Mouse (Mus musculus): ENCODE data around the gene Aldh3b3. TPM values are rescaled to one million over a fixed set of nuclear protein-coding genes. Genes with fewer than 3 reads are reported as not detected.

The Aldh3b3 gene
- polyA plus RNA-seq, 1 experiment from 2014 or later: not detected

DNA sequence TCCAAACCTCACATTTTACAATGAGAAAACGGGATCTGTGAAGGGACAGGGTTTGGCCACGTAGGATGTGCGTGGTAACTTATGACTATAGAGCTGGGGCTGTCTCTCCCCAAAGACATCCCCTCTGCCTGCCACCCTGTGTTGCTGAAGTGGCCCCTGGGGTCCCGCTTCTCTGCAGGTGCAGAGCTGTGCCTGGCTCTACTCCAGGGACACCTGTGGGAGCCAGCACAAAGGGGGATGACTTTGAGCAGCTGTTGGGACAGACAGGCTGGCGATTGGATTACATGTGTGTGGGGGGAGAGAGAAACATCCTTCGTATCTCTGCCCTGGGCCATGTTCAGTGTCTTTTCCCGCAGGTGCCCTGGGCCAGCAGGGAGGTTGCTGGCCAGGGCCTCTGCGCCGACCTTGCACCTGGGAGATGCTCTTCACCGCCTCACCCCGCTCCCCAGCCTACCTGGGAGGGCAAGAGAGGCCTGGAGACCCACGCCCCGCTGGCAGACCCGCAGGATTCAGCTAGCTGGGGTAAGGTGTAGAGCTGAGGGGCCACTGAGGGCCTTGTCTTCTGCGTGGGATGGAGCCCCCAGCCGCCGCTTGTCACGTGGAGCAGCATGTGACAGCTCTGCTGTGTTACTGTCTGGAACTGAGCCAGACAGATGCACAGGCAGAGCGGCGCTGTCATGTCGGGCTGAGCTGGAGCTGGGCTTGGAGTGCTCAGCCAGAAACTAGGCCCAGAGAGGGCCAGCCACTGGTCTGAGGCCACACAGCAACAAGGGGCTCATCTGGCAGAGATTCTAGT is 28.0 kb upstream of the Aldh3b3 start:
- peaks cover 15% of the 10 kb centered on the region for H3K4me1 ChIP-seq (replicated peaks; ENCODE audit: control insufficient read depth, insufficient read depth, low read length)
- no peak overlapping the region for H3K9ac ChIP-seq (ENCODE audit: low read length)
- no peaks in the 10 kb centered on the region for H3K36me3 ChIP-seq (ENCODE audit: control insufficient read depth, insufficient read depth, low read length)
- no peak for DNase-seq (ENCODE audit: low spot score)
- WGBS: 72% methylated on average over 21 of the region's 21 CpGs
- H3K27ac ChIP-seq (ENCODE audit: low read depth): no peak overlapping the region
- no peaks in the 10 kb centered on the region for H3K9me3 ChIP-seq (ENCODE audit: control insufficient read depth, low read length)
- no peak overlapping the region for H3K4me2 ChIP-seq (ENCODE audit: low read length)
- no peak overlapping the region for H3K4me3 ChIP-seq (ENCODE audit: low read depth, low read length)
- no peaks in the 10 kb centered on the region for H3K27me3 ChIP-seq (replicated peaks; ENCODE audit: control insufficient read depth, insufficient read depth, low read length)
- no peak for ATAC-seq (replicated peaks; ENCODE audit: low FRiP score, low TSS enrichment, low read depth)

- 89% methylated on average over 9 of the region's 9 CpGs for WGBS
- no peak for DNase-seq (ENCODE audit: low spot score)
- H3K4me2 ChIP-seq (ENCODE audit: low read length): no peak overlapping the region
- ATAC-seq (replicated peaks; ENCODE audit: low FRiP score, low TSS enrichment, low read depth): no peak
- H3K27ac ChIP-seq (ENCODE audit: low read depth): no peak overlapping the region
- H3K36me3 ChIP-seq (ENCODE audit: control insufficient read depth, insufficient read depth, low read length): no peaks in the 10 kb centered on the region
- H3K9me3 ChIP-seq (ENCODE audit: control insufficient read depth, low read length): no peaks in the 10 kb centered on the region
- no peak overlapping the region for H3K4me3 ChIP-seq (ENCODE audit: low read depth, low read length)
- H3K27me3 ChIP-seq (replicated peaks; ENCODE audit: control insufficient read depth, insufficient read depth, low read length): no peaks in the 10 kb centered on the region
- peaks cover 23% of the 10 kb centered on the region for H3K4me1 ChIP-seq (replicated peaks; ENCODE audit: control insufficient read depth, insufficient read depth, low read length)
- no peak overlapping the region for H3K9ac ChIP-seq (ENCODE audit: low read length)
Measured at GRCm38 (mm10) chr19:3931716-3932115, 26.7 kb upstream of the Aldh3b3 start.

- WGBS: 6% methylated on average over 42 of the region's 42 CpGs
- H3K4me2 ChIP-seq (ENCODE audit: low read length): peak within 1 kb of the TSS; percentile 95
- H3K27me3 ChIP-seq (replicated peaks; ENCODE audit: control insufficient read depth, insufficient read depth, low read length): no peaks in the 10 kb centered on the region
- no peaks in the 10 kb centered on the region for H3K9me3 ChIP-seq (ENCODE audit: control insufficient read depth, low read length)
- no peak within 1 kb of the TSS for H3K27ac ChIP-seq (ENCODE audit: low read depth)
- H3K4me3 ChIP-seq (ENCODE audit: low read depth, low read length): peak within 1 kb of the TSS; percentile 51
- H3K9ac ChIP-seq (ENCODE audit: low read length): peak within 1 kb of the TSS; percentile 52
- no peaks in the 10 kb centered on the region for H3K36me3 ChIP-seq (ENCODE audit: control insufficient read depth, insufficient read depth, low read length)
- ATAC-seq (replicated peaks; ENCODE audit: low FRiP score, low TSS enrichment, low read depth) (peak; percentile 89), DNase-seq (ENCODE audit: low spot score) (peak; percentile 81)
- peaks cover 13% of the 10 kb centered on the region for H3K4me1 ChIP-seq (replicated peaks; ENCODE audit: control insufficient read depth, insufficient read depth, low read length)
Measured at GRCm38 (mm10) chr19:3935032-3935895, 23.2 kb upstream of the Aldh3b3 start, which contains the start of gene Unc93b1. Gene Unc93b1, plus strand, starts transcription at chr19:3935186.

DNA sequence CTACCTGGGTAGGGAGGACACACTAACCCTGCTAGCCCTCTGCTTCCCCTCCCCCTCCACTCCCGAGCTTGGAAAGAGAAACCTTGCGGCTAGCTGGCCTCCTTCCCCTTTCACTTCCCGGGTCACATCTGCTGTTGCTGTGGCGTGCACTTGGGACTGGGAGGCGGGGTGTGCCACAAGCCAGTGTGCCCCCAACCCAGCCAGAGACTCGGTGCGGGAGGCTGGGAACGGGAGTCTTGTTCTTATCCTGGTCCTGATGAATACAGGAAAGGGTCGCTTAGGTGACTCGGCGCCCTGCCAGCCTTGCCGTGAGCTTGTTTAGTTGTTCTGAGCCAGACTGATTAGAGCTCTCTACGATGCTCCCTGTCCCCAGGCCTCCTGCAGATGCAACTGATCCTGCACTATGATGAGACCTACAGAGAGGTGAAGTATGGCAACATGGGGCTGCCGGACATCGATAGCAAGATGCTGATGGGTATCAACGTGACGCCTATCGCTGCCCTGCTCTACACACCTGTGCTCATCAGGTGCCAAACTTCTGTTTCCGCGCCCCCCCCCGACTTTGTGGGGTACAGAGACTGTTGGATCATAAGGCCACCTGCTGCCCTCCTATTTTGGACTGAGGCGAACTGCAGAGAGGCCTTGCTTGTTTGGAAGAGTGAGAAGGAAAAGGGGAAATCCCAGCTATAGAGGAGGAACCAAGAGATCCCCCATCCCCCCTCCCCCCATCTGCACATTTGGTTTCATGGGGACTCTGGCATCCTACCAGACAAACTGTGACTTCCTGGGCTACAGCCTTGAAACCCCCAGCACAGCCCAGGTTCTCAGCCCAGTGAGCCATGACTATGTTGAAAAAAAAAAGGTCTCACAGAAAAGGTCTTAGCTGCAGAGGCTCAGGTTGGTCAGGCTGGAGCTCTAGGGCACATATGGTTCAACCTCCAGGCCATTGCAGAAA is 22.3 kb upstream of the Aldh3b3 start:
- peak overlapping the region; percentile 95 for H3K4me2 ChIP-seq (ENCODE audit: low read length)
- H3K27ac ChIP-seq (ENCODE audit: low read depth): no peak overlapping the region
- H3K4me3 ChIP-seq (ENCODE audit: low read depth, low read length): peak overlapping the region; percentile 51
- no peak; the same call in 1 of the 2 replicates for ATAC-seq (replicated peaks; ENCODE audit: low FRiP score, low TSS enrichment, low read depth)
- no peaks in the 10 kb centered on the region for H3K9me3 ChIP-seq (ENCODE audit: control insufficient read depth, low read length)
- H3K27me3 ChIP-seq (replicated peaks; ENCODE audit: control insufficient read depth, insufficient read depth, low read length): no peaks in the 10 kb centered on the region
- no peaks in the 10 kb centered on the region for H3K36me3 ChIP-seq (ENCODE audit: control insufficient read depth, insufficient read depth, low read length)
- H3K9ac ChIP-seq (ENCODE audit: low read length): peak overlapping the region; percentile 52
- DNase-seq (ENCODE audit: low spot score): no peak
- peaks cover 13% of the 10 kb centered on the region for H3K4me1 ChIP-seq (replicated peaks; ENCODE audit: control insufficient read depth, insufficient read depth, low read length)
- 9% methylated on average over 22 of the region's 22 CpGs for whole genome bisulfite sequencing

- no peak for ATAC-seq (replicated peaks; ENCODE audit: low FRiP score, low TSS enrichment, low read depth)
- 80% methylated on average over 7 of the region's 7 CpGs for WGBS
- H3K27me3 ChIP-seq (replicated peaks; ENCODE audit: control insufficient read depth, insufficient read depth, low read length): no peaks in the 10 kb centered on the region
Measured at GRCm38 (mm10) chr19:3942315-3942714, 16.1 kb upstream of the Aldh3b3 start.

DNA sequence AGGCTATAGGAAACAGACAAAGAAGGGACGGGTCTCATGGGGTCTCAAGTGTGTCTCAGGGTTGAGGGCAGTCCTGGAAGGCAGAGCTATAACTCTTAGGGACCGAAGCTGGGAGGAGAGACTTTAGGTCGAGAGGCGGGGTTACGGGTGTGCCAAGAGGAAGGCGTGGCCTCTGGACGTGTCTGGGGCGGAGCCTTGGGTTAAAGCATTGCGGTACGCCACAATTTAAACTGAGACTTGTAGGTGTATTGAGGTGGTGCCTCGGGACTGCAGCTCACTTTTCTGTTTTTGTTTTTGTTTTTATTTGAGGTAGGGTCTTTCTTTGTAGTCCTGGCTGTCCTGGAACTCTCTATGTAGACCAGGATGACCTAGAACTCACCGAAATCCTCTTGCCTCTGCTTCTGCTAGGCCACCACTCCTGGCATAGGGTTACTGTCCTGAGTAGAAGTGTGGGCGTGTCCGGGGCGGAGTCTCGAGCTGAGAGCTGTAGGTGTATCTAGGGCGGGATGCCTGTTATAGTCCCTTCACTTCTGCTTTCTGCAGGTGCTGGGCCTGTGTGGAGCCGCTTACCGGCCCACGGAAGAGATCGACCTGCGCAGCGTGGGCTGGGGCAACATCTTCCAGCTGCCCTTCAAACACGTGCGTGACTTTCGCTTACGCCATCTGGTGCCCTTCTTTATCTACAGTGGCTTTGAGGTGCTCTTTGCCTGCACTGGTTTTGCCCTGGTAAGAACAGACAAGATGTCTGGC is 15.3 kb upstream of the Aldh3b3 start:
- ATAC-seq (replicated peaks; ENCODE audit: low FRiP score, low TSS enrichment, low read depth) (0 out of 2 replicates have a peak, but pooled peaks have one; percentile 29), DNase-seq (ENCODE audit: low spot score) (peak; percentile 70)
- WGBS: 21% methylated on average over 27 of the region's 27 CpGs
- Histone ChIP-seq H3K9ac (ENCODE audit: low read length) (no peak overlapping the region), H3K27ac (ENCODE audit: low read depth) (no peak overlapping the region), H3K4me1 (replicated peaks; ENCODE audit: control insufficient read depth, insufficient read depth, low read length) (no peaks in the 10 kb centered on the region), H3K9me3 (ENCODE audit: control insufficient read depth, low read length) (no peaks in the 10 kb centered on the region), H3K4me3 (ENCODE audit: low read depth, low read length) (no peak overlapping the region), H3K36me3 (ENCODE audit: control insufficient read depth, insufficient read depth, low read length) (no peaks in the 10 kb centered on the region), H3K4me2 (ENCODE audit: low read length) (no peak overlapping the region), H3K27me3 (replicated peaks; ENCODE audit: control insufficient read depth, insufficient read depth, low read length) (no peaks in the 10 kb centered on the region)

More at GRCm38 (mm10) chr19:3942315-3942714, 16.1 kb upstream of the Aldh3b3 start:
- Histone ChIP-seq H3K4me2 (ENCODE audit: low read length) (no peak overlapping the region), H3K27ac (ENCODE audit: low read depth) (no peak overlapping the region), H3K9ac (ENCODE audit: low read length) (no peak overlapping the region), H3K4me3 (ENCODE audit: low read depth, low read length) (no peak overlapping the region), H3K9me3 (ENCODE audit: control insufficient read depth, low read length) (no peaks in the 10 kb centered on the region), H3K4me1 (replicated peaks; ENCODE audit: control insufficient read depth, insufficient read depth, low read length) (no peaks in the 10 kb centered on the region), H3K36me3 (ENCODE audit: control insufficient read depth, insufficient read depth, low read length) (no peaks in the 10 kb centered on the region)
- no peak for DNase-seq (ENCODE audit: low spot score)

DNA sequence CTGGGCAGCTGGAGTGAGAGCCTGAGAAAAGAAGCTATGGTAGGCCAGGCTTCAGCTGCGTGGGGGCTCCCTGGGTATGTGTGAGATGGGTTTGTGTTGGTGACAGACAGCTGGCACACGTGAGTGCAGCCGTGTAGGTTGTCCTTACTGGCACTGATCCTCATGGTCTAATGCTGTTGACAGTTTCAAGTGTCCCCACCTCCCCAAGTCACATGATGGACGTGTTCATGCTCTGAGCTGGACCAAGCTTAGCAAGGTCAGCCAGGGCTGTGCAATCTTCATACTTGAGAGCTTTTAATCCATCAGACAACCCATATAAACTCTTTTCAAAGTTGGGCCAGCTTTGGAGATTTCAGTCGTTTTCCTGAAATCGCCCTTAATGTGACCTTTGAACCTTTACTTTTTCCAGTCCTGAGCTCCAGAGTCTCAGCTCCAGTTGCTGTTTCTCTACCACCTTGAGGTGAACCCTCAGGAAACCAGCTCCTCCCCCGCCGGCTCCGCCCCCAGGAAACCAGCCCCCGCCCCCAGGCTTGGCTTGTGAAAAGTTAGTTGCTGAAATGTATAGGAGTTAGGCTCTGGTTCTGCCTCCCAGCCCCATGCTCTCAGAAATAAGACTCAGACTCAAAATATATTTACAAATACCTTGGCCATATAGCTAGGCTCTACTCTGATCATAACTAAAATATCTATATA is 12.4 kb upstream of the Aldh3b3 start:
- Histone ChIP-seq H3K9ac (ENCODE audit: low read length) (no peak overlapping the region), H3K4me2 (ENCODE audit: low read length) (no peak overlapping the region), H3K27ac (ENCODE audit: low read depth) (no peak overlapping the region), H3K36me3 (ENCODE audit: control insufficient read depth, insufficient read depth, low read length) (no peaks in the 10 kb centered on the region), H3K27me3 (replicated peaks; ENCODE audit: control insufficient read depth, insufficient read depth, low read length) (no peaks in the 10 kb centered on the region), H3K9me3 (ENCODE audit: control insufficient read depth, low read length) (no peaks in the 10 kb centered on the region), H3K4me3 (ENCODE audit: low read depth, low read length) (no peak overlapping the region), H3K4me1 (replicated peaks; ENCODE audit: control insufficient read depth, insufficient read depth, low read length) (no peaks in the 10 kb centered on the region)
- no peak for ATAC-seq (replicated peaks; ENCODE audit: low FRiP score, low TSS enrichment, low read depth)
- 26% methylated on average over 10 of the region's 10 CpGs for WGBS
- DNase-seq (ENCODE audit: low spot score): no peak

Measured in intestine, embryonic 14.5 days (tissue).